Mouse (Mus musculus) ZHBTc4 (cell line): ENCODE measurements around the gene Gm7879.
A peak's percentile ranks its signal among the peaks of the same experiment; 100 is the strongest.
"Not testable (repeated sequence)": the region's sequence is repeated elsewhere in the genome, so short reads cannot be mapped to it uniquely, and the experiment has no call there.

ENCODE experiments used
- DNase-seq: peaks from one replicate; pipeline ENCODE4 v3.0.0-alpha.2; 2011; ENCODE audit warnings: low read depth, low spot score

The Gm7879 gene

DNA sequence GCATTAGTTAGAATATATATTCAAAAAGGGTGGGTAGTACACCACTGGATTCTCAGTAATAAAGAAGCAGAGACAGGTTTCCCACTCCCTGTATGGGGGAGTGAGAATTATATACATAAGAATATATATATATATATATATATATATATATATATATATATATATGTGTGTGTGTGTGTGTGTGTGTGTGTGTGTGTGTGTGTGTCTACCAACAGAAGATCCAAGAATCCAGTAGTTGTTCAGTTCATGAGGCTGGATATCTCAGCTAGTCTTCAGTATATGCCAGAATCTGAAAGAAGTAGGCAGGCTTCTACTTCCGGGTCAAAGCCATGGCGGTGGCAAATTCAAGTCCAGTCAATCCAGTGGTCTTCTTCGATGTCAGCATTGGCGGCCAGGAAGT lies at the start of gene Gm7879:
Gm7879 (plus strand) TSS at position 301 of the 400 bp plus-strand sequence.
- DNase-seq, result not testable (repeated sequence)

DNA sequence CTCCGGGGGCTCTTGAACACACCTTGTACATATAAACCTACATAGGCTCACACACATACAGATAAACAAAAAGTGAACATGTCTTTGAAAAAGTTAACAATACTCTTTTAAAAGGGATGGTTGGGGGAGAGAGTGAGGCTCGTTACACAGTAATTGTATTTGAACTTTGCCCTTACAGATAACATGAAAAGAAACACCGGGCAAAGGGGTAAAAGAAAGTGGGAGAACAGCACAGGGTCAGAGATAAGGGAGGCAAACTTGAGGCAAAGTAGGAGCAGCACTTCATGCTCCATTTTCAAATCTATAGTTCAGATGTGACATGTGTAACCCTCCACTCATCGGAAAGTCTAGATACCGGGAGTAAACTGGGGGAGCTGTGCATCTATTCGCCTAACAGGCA lies 49.3 kb upstream of the Gm7879 start:
- no peak for DNase-seq

DNA sequence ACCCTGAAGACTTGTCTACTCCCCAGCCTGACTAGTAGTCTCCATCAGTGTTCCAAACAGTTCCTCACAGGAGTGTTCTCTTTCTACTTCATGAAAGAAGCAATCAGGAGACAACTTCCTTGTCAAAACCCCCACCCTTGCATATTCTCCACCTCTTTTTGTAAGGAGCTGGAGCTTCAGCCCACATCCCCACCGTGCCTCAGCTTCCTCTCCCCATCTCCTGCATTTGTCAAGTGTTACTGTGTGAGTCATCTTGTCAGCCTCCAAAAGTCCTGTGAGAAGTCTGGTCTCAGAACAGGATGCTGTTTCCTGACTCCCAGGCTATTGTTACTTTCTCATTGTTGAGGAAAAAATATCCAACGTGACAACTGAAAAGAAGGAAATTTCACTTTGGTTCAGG lies 47.6 kb upstream of the Gm7879 start:
- peak; percentile 68 for DNase-seq

DNA sequence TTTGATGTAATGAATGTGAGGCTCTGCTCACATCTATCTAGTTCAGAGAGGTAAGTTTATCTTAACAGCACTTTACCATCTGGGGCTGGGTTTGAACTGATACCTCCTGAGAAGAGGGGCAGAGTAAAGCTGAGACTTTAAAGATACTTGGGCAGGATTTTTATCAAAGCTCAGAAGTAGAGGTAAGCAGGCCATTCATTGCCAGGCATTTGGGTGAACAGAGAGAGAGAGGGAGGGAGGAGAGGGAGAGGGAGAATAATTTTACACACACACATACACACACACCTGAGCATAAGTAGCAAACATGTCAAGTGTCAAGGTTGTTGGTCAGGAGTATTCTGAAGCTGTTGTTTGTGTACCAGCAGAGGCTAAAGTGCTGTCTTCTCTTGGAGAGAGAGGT lies 44.7 kb upstream of the Gm7879 start, which contains the start of gene Cd38:
Cd38 (plus strand) TSS at position 301 of the 400 bp plus-strand sequence.
- no peak for DNase-seq

DNA sequence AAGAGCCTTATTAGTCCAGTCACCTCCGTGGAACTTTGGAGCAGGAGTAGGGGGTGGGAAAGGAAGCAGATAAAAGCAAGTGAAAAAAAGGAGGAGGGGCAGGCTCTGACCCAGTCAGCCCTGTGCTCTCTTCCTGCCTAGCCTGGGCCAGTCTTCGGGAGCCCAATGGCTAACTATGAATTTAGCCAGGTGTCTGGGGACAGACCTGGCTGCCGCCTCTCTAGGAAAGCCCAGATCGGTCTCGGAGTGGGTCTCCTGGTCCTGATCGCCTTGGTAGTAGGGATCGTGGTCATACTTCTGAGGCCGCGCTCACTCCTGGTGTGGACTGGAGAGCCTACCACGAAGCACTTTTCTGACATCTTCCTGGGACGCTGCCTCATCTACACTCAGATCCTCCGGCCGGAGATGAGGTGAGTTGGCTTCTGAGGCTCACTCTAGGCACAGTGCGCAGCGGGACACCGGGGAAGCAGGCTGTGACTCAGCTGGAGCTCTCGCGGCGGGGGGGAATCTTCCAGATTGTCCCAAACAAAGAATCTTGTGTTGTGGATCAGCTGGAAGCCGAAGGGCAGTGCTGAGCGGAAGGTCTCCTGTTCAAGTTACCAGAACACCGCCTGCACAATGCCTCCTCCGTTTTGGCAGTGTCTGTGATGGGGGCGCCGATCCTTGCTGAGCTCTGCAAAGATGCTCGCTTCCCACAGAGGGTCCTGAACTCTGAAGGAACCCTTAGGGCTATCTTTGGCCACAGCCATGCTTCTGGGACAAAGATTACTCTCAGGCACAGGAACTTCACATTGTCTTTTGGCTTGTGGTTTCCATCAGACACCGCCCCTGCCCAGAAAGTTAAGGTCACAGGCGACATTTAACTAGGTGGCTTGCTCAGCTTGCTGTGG lies 44.0 kb upstream of the Gm7879 start:
- peak; percentile 99 for DNase-seq

DNA sequence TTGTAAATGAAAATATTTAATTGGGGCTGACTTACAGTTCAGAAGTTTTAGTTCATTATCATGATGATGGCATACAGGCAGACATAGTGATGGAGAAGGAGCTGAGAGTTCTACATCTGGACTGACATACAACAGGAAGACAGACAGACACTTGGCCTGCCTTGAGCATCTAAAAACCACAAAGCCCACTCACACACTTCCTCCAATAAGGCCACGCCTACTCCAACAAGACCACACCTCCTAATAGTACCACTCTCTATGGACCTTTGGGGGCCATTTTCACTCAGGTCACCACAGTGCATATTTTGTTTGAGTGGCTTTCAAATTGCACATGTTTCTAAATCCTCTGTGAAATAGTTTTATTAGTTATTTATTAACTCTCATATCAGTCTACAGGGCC lies 41.1 kb upstream of the Gm7879 start:
- DNase-seq, result no peak

DNA sequence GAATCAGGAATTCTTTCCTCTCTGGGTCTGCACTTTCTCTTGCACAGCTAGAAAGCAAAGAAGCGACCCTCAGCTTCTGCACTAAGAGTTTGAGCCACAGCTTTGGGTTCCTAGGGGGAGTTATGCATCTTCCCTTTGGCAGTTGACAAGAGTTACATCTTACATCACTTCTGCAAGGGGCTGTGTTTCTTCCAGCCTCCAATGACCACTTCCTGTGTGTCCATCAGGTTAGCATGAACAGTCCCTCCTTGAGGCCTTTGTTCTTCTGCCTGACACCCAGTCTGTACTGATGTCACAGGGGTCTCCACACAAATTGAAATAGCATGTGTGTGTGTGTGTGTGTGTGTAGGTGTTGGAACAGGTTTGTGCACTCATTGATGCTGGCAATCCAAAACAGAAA lies 40.3 kb upstream of the Gm7879 start:
- DNase-seq, result no peak

DNA sequence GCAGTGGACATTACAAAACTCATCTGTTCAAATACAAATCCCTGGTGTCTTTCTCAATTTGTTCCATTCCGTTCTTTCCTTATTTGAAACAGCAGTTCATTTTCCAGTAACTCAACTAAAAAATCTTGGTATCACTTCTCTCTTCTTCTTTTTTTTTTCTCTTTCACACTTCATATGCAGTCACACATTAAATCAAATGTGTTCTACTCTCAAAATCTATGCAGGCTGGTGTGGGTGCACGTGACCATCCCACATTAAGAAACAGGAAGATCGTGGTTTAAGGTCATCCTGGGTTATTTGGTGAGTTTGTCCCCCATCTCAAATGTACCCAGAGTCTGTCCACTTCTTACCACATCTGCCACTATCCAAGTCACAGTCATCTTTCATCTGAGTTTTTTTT lies 30.9 kb upstream of the Gm7879 start:
- no peak for DNase-seq

DNA sequence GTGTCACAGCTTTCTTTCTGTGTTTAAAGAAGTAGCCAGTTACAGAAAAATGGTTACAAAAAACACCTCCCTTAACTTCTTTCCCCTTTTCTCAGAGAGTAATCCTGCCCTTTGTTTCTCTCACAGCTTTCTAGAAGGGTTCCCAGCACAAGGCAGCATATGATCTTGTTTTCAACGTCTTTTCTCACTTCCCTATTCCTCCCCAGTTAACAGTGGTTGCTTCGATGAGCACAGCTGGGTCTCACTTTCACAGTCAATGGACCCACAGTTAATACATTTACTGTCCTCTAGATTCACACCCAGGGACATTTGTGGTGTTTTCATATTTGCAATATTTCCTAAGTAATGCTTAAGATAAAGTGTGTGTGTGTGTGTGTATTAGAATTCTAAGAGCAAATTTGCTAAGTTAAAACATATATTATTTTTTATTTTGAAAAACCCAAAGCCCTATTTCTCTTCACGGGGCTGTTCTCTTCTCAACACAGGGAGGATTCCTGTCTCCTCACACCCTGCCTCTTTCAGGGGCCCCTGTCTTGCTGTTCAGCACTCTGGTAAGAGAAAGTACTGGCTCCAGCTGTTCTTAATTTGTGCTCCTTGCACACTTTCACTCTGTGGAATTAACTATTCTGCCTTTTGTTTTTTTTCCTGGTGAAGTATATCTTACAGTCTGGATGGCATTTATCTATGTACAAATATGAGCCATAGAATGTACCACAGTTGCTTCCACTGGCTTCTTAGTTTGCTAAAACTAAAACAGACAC lies 27.7 kb upstream of the Gm7879 start:
- no peak for DNase-seq

DNA sequence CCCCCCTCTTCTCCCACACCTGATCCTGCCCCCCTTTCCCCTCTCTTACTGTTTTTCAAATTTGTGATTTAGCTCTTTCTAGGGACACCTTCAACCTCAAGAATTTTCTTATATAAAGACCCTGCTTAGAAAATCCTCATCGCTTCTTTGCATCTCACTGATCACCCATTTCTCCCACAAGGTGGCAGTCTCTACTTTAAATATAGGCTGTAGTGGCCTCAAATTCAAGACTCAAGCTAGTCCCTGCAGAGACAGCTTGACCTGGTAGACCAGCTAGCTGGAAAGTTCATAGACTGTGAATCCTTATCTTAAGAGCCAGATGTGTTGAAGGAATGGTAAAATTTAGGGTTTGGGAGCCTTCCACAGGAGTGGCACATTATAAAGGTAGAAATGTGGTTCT lies 20.6 kb upstream of the Gm7879 start:
- peak; percentile 71 for DNase-seq

DNA sequence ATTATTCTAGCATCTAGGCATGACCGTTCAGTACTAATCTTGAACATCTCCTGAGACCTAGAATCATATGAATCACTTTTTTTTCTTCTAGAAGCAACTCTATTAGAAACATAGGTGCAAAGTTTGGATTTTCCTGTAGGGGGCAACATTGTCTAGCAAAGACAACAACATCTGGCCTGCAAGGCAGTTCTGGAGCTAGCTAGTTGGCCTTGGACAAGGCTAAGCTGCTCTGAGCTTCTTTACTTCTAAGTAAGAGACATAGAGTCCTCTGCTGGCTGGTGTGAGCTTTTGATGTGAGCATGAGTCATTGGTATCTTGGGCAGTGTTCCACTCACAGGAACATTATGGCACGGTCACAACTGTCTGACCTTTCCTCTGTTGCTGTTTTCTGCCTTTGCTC lies 18.8 kb upstream of the Gm7879 start:
- peak; percentile 82 for DNase-seq

DNA sequence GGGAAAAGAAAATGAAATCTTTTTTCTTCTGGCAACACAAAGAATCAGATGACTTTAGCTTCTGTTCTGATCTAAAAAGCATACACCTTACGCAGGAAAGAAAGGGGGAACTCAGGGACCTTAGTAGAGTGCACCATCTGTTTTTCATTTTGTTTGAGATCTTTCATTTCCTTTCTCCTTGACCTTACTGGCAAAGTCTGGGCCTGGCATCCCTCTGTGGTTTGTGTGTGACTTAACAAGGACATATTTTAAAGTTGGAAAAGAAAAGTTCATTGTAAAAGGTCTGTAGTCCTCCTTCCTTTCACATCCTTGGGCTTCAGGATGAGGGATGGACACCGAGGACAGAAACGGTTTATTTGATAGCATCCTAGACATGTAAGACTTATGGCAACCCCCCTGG lies 17.0 kb upstream of the Gm7879 start:
- DNase-seq, result no peak

DNA sequence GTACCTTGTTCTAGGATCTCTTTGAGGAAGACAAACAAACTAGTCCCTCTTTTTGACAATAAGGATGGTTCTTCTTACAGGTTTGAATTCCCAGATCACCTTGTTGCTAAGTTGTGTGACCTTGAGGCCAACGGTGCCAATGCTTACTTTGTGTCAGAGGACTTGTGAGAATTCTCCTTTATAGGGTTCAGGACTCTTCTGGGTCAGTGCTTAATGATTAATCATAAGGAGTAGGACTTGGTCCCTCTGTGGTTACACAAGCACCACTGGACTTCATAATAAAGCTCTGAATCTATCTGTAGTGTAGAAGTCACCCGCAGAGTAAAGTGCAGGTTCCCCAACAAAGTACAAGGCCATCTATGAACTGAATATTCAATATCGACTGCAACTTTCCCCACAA lies 8.3 kb upstream of the Gm7879 start:
- DNase-seq, result no peak

DNA sequence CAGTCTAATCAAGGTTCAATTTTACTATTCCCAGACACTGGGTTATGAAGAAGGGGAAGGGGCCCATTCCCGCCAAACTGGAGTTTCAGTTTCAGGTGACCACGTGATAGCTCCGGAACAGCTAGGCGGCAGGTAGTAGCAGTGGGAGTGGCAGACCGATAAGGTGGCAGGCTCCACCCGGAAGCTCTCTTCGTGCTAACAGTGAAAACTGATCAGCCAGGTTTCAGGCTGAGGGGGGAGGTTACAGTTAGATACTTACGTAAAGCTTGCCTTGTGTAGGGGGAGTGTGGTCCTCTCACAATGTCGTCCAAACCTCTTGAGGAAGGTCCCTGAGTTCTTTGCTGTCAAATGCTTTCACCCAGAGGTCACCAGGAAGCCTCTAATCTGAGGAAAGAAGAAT lies 3.7 kb upstream of the Gm7879 start:
- peak; percentile 21 for DNase-seq

DNA sequence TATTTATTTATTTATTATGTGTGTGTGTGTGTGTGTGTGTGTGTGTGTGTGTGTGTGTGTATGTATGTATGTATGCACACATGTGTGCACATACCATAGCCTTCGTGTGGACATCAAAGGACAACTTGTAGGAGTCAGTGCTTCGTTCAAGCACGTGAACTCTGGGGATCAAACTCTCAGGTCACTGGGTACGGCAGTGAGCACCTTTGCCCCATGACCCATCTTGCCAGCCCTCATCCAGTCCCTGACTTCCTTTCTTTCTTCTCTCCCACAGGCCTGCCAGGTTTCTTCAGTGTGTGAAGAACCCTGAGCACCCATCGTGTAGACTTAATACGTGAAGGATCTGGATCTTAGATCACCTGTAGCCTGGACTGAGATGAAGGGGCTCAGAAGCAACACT lies 2.9 kb upstream of the Gm7879 start:
- no peak for DNase-seq

DNA sequence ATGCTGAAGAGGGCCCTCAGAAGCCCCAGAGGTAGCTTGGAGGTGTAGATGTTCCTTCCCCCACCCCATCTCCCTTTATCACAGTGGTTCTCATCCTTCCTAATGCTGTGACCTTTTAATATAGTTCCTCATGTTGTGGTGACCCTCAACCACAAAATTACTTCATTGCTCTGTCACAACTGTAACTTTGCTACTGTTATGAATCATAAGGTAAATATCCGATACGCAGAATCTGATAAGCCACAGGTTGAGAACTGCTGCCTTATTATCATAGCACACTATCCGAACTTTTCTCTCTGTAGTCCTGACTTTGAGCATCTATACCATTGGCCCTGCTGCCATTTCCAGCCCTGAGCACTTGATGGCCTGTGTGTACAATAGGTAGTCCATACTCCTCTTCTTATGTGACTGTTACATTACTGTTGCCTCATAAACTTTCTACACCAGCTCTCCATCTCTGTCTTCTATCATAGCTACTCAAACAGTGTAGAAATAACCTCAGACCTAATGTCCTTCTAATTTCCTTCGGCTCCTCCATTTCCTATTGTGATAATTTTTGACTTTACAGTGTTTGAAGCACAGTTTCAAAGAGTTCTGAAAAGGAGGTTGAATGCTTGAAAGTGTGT lies 2.4 kb downstream of the Gm7879 start:
- DNase-seq, result no peak

DNA sequence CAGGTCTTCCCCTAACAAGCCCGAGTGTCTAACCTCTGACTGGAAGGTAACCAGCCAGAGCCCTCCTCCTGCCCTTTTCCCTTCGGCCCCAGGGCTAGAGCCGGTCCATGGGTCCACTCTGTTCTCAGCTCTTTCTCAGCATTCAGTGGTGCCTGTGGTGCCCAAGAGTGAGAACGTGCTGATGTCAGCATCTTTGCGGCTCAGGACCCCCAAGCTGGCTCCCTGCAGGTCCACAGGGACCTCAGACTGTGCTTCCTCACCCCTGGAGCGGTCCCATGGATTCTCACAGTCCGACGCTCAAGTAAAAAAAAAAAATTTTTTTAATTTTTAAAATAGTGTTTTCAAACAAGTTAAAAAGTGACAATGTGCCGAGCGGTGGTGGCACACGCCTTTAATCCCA lies 8.9 kb downstream of the Gm7879 start:
- no peak for DNase-seq

DNA sequence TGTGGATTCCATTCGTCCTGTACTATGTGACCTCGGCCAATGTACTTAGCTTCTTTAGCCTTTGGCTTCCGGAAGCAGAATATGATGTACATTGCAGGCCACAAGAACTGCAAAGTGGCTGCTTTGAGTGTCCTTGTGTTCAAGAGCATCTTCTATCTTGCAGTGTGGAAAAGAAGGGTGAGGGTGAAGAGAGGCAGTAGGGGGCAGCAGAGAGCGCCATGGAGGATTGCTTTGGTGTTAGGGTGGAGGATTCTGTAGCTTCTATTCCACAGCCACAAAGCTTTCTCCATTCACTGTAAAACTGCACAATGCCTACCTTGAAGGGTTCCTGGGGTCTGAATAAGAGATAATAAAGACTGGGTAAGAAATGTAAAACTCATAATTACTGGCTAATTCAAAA lies 11.0 kb downstream of the Gm7879 start:
- peak; percentile 79 for DNase-seq

DNA sequence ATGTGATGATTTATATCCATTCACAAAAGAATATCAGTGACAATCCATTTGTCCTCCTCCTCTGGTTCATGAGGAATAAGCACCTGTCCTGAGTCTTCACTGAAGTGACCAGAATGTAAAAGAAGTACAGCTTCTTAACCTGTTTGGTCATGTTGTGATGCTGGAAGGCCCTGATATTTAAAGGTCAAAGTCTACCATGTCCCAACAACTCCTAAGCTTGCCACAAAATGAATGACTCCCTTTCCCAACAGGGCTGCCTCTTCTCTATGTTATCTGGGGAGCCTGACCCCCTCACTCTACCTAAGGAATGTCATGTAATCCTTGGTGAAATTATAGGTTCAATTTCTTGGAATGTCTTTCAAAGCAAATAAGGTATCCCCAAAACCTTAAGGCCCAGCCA lies 14.8 kb downstream of the Gm7879 start:
- DNase-seq, result no peak

DNA sequence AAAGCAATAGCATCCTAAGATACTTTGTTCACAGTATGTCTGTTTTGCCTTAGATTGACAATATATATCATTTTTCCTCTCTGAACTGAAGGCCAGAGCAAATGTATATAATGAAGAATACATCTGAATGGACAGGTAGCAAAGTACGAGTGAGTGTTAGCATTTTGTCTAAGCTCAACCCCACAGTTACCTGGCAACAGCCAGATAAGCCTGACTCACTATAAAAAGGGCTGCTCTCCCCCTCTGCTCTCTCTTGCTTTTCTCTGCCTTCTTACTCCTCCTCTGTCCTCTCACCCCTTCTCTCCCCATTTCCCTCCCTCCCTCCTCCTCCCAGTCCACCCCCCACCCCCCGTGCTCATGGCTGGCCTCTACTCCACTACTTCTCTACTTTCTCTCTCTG lies 20.3 kb downstream of the Gm7879 start:
- DNase-seq, result no peak

DNA sequence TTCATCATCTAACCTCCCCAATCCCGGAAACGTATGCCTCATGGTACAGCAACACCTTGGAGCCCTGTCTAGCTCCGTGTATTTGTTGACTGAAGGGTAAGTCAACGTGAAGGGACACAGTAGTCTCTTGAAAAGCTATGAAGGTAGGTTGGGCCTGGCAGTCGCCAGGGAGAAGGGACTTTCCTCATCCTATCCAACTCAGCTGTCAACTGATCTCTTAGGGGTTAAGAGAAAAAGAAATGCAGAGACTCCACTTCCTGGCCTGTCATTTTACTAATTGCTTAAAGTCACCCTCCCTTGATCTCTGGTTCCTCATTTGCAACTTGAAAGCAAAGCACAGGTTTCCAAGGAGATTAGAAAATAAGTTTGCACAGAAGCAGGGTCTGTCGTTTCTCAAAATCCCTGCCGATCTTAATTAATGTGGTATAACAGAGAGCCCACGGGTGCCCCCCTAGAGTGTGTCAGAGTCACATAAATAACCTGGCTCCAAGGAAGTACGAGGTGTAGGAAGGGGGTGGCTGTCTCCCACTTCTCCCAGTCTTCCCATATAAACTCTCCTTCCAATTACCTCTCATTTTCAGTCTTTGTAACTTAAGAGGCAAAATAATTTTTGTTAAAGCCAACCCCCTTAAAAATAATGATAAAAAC lies 34.5 kb downstream of the Gm7879 start:
- DNase-seq, result peak; percentile 22
